Mouse (Mus musculus) T-helper 1 cell (primary cell): ENCODE measurements around the gene Tfr2.

Experiments
- in situ Hi-C: fragments of 300-600 bp; cut with MboI, MseI; formaldehyde crosslinking; loops from one replicate; pipeline ENCODE4 v1.15.1; 2025; ENCODE audit warnings: high pct_unique_total_duplicates

The Tfr2 gene

DNA sequence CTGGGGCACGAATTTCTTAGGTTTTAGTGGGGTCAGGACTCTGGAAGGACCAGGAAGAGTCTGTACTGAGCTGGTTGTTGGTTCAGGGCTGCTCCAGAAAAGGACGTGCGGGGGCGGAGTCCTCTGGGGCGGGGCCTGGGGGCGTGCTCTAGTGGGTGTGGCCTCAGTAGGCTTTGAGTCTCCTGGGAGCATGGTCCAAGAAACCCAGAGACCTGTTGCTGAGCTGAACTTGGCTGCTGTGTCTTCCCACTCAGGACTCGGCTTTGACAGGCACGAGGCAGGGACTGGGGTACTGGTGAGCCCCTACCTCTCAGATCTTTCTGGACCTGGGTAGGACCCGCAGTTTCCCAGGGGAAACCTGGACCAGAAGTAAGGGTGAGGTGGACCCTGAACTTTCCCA, at the start of gene Tfr2:
Tfr2 (plus strand) TSS at position 176 of the 400 bp plus-strand sequence.
- in situ Hi-C loops, result loop anchor here (10.0 kb wide), 1 partner anchor 905 kb away; no protein-coding TSS in a partner anchor

DNA sequence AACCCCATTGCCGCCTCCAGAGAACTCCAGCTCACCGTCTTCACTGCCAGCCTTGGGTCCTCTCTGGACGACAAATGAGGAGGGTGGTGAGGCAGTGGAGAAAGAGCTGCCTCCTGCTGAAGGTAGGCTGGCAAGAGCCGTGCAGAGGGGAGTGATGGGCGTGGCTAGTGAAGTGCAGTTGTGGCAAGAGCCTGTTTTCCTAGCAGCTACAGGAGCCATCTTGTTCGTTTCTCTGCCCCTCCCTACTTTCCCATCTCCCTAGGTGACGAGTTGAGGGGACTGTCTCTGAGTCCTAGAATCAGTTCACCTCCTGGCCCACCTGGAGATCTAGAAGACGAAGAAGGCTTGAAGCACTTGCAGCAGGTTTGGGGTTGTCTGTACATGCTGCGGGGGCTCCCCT, 47.8 kb upstream of the Tfr2 start:
- in situ Hi-C loops, result no loop called here

GRCm38 (mm10) chr5:137522711-137523110, 46.9 kb upstream of the Tfr2 start:
- in situ Hi-C loops, result no loop called here

DNA sequence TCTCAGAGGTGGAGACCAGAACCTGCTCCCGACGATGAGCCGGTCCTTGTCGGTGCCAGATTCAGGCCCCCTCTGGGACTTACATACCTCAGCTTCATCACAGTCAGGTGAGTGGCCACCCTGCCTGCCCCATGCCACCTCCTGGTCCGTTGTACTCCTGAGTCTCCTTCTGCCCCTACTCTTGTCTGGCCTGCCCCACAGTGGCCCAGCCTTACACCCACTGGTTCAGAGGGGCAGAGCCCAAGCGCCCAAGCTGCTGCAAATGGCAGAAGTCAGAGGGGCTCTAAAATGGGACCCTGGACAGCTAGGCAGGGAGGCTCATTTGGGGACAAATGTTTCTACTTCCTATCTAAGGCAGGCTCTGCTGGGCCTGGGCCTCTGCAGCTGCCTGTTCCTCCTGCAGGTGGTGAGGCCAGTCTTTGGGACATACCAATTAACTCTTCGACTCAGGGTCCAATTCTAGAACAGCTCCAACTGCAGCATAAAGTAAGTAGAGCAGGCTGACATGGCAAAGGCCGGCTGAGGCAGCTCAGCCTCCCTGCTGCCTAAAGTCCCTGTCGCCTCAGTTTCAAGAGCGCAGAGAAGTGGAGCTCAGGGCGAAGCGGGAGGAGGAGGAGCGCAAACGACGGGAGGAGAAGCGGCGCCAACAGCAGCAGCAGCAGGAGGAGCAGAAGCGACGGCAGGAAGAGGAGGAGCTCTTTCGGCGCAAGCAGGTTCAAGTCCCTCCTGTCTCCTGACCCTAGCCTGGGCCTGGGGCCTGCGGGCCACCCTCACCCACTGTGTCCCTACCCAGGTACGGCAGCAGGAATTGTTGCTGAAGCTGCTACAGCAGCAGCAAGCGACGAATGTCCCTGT, 46.0 kb upstream of the Tfr2 start:
- in situ Hi-C loops, result no loop called here

DNA sequence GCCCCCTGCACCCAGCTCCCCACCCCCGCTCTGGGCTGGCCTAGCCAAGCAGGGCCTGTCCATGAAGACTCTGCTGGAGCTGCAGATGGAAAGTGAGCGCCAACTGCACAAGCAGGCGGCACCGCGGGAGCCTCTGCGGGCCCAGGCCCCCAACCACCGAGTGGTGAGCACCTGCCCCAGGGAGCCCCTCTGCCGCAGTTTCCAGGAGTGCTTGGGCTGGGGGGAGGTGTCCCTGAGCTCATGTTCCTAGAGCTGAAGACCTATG, 45.5 kb upstream of the Tfr2 start:
- in situ Hi-C loops, result no loop called here

DNA sequence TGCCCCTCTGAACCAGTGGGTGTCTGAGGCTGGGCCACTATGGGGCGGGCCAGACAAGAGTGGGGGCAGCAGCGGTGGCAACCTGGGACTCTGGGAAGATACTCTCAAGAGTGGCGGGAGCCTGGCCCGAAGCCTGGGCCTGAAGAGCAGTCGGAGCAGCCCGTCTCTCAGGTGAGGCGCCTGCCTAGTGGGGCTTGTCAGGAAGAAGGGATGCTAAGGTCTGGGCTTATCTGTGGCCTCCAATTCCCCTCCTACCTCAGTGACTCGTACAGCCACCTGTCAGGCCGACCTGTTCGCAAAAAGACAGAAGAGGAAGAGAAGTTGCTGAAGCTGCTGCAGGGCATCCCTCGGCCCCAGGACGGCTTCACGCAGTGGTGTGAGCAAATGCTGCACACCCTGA, 45.0 kb upstream of the Tfr2 start:
- in situ Hi-C loops, result no loop called here

GRCm38 (mm10) chr5:137525511-137525910, 44.1 kb upstream of the Tfr2 start:
- in situ Hi-C loops, result no loop called here

- in situ Hi-C loops, result no loop called here
Measured at GRCm38 (mm10) chr5:137526192-137526936, 43.3 kb upstream of the Tfr2 start.

DNA sequence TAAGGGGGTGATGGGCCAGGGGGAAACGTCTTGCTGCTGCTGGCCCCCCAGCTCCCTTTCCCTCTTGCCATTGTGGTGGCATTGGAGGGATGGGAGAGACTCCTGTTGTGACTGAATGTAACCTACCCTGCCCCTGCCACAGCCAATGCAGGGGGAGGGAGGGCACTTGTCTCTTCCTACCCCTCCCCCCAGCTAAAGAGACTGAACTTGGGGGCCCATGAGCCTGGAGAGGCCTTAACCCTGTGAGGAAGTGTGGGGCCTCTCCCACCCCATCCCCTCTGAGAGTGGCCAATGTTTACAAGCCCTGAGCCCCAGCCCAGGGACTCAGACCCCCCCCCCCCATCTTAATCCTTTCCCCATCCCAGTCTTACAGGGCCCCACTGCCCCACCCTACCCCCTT, 42.2 kb upstream of the Tfr2 start:
- in situ Hi-C loops, result no loop called here

- in situ Hi-C loops, result no loop called here
Measured at GRCm38 (mm10) chr5:137528247-137528968, 41.2 kb upstream of the Tfr2 start.

- in situ Hi-C loops, result no loop called here
Measured at GRCm38 (mm10) chr5:137529221-137529995, 40.2 kb upstream of the Tfr2 start.

- in situ Hi-C loops, result loop anchor here (10.0 kb wide), 1 partner anchor 645 kb away; the partner anchor contains the start of genes Ap4m1 and Mcm7
Measured at GRCm38 (mm10) chr5:137530075-137530474, 39.6 kb upstream of the Tfr2 start.

- in situ Hi-C loops, result loop anchor here (10.0 kb wide), 1 partner anchor 644 kb away; the partner anchor contains the start of genes Ap4m1 and Mcm7
Measured at GRCm38 (mm10) chr5:137530588-137531413, 38.8 kb upstream of the Tfr2 start.

- in situ Hi-C loops, result loop anchor here (10.0 kb wide), 1 partner anchor 643 kb away; the partner anchor contains the start of genes Ap4m1 and Mcm7
Measured at GRCm38 (mm10) chr5:137531414-137532130, 38.1 kb upstream of the Tfr2 start.

GRCm38 (mm10) chr5:137532131-137532807, 37.4 kb upstream of the Tfr2 start:
- in situ Hi-C loops, result loop anchor here (10.0 kb wide), 1 partner anchor 643 kb away; the partner anchor contains the start of genes Ap4m1 and Mcm7

DNA sequence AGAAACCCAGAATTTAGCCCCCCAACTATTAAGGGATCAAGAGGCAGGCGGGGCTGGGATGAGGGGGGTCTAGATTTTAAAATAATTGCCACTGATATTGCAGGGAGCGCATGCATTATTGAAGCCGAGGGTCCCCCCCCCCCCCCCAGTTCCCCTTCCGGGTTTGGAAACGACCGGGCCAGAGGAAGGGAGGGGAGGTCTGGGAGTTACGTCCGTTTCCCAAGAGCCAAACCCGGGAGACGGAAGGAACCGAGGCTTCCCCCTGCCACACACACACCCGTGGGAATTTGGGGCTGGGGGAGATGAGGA, 36.9 kb upstream of the Tfr2 start:
- in situ Hi-C loops, result loop anchor here (10.0 kb wide), 1 partner anchor 642 kb away; the partner anchor contains the start of genes Ap4m1 and Mcm7

GRCm38 (mm10) chr5:137533117-137533827, 36.4 kb upstream of the Tfr2 start, which contains the start of the genes Epo and Gnb2:
Gene Epo, minus strand, starts transcription at chr5:137533242.
Gene Gnb2, minus strand, starts transcription at chr5:137533510.
- in situ Hi-C loops, result loop anchor here (10.0 kb wide), 1 partner anchor 642 kb away; the partner anchor contains the start of genes Ap4m1 and Mcm7

GRCm38 (mm10) chr5:137534762-137535161, 34.9 kb upstream of the Tfr2 start:
- in situ Hi-C loops, result loop anchor here (10.0 kb wide), 1 partner anchor 640 kb away; the partner anchor contains the start of genes Ap4m1 and Mcm7
